Mouse (Mus musculus) liver, postnatal 0 days (tissue): Measurements from ENCODE around the gene Gm853. TPM values are rescaled to one million over a fixed set of nuclear protein-coding genes. Genes with fewer than 3 reads are reported as not detected.
A peak's percentile ranks its signal among the peaks of the same experiment; 100 is the strongest.

ENCODE experiments used
- ATAC-seq: fragments of 200-750 bp; cut with Nextera tagmentation; 2 replicates; pipeline ENCODE4 v1.8.0; 2017; ENCODE audit warnings: mild to moderate bottlenecking, moderate library complexity
- DNase-seq: peaks from one replicate; pipeline ENCODE4 v3.0.0-alpha.2; 2016
- H3K27ac ChIP-seq: fragments of 300-500 bp; sonication (generic); 2 replicates; pipeline ENCODE4 v1.5.1; 2014; ENCODE audit warnings: antibody characterized with exemption, moderate library complexity, mild to moderate bottlenecking, low read depth
- H3K27me3 ChIP-seq: fragments of 300-500 bp; sonication (generic); 2 replicates; pipeline ENCODE4 v1.6.1; 2014; ENCODE audit warnings: low read length, control low read depth, mixed read lengths; ENCODE audit not compliant: insufficient read depth
- H3K36me3 ChIP-seq: fragments of 300-500 bp; sonication (generic); replicated peaks from 2 replicates; pipeline ENCODE4 v1.6.1; 2014; ENCODE audit warnings: mild to moderate bottlenecking, control low read depth, low read length, moderate library complexity, mixed read lengths; ENCODE audit not compliant: insufficient read depth
- H3K4me1 ChIP-seq: fragments of 300-500 bp; sonication (generic); 2 replicates; pipeline ENCODE4 v1.6.1; 2014; ENCODE audit warnings: antibody characterized with exemption, mild to moderate bottlenecking, control low read depth; ENCODE audit not compliant: insufficient read depth
- H3K4me2 ChIP-seq: fragments of 300-500 bp; sonication (generic); 2 replicates; pipeline ENCODE4 v1.6.1; 2014; ENCODE audit warnings: low read depth, mild to moderate bottlenecking, low read length, moderate library complexity, mixed read lengths
- H3K4me3 ChIP-seq: fragments of 300-500 bp; sonication (generic); 2 replicates; pipeline ENCODE4 v1.5.1; 2014; ENCODE audit warnings: low read depth, low read length
- H3K9ac ChIP-seq: fragments of 300-500 bp; sonication (generic); replicated peaks from 2 replicates; pipeline ENCODE4 v1.6.1; 2014; ENCODE audit warnings: mild to moderate bottlenecking, moderate library complexity
- H3K9me3 ChIP-seq: fragments of 300-500 bp; sonication (generic); 2 replicates; pipeline ENCODE4 v1.6.1; 2016; ENCODE audit warnings: mild to moderate bottlenecking, control low read depth, low read length, mixed read lengths
- CTCF ChIP-seq: sonication (generic); IDR thresholded peaks from 2 replicates; pipeline ENCODE4 v1.5.1; 2016; ENCODE audit warnings: antibody characterized with exemption, low read depth
- EP300 ChIP-seq: IDR thresholded peaks from 2 replicates; pipeline ENCODE4 v1.6.1; 2016; ENCODE audit warnings: antibody characterized with exemption, low read depth, mild to moderate bottlenecking
- WGBS: fragments of 180-500 bp; shearing (Covaris S2); extraction: QIAGEN DNeasy Blood & Tissue Kit; methylation state at CpG from one replicate; pipeline ENCODE4 v1.1.7; 2014; ENCODE audit not compliant: insufficient replicate concordance; 5-methylcytosine and 5-hydroxymethylcytosine counted together
- polyA plus RNA-seq: library from polyadenylated mRNA; unstranded; fragments of >200 nt; fragmentation: Nextera tagmentation; extraction: Ambion mirVana; gene quantifications from 2 replicates; pipeline ENCODE4 v1.2.1, GENCODE M21; 2015

Gm853 gene
- polyA plus RNA-seq, 1 experiment from 2014 or later: not detected

- Histone ChIP-seq H3K4me2 (no peak overlapping the region), H3K9me3 (no peaks in the 10 kb centered on the region), H3K4me3 (no peak overlapping the region), H3K36me3 (no peaks in the 10 kb centered on the region), H3K27me3 (no peaks in the 10 kb centered on the region), H3K9ac (no peak overlapping the region), H3K4me1 (no peaks in the 10 kb centered on the region), H3K27ac (no peak overlapping the region)
- TF ChIP-seq EP300 (no peak), CTCF (peak; percentile 97)
- peak; percentile 86 for DNase-seq
- ATAC-seq: peak; percentile 73
- under 1% methylated on average over 13 of the region's 13 CpGs for WGBS
Observed at GRCm38 (mm10) chr4:130188806-130189297, 33.3 kb downstream of the Gm853 start.

- Histone ChIP-seq H3K9me3 (no peaks in the 10 kb centered on the region), H3K9ac (no peak overlapping the region), H3K4me2 (no peak overlapping the region), H3K4me1 (no peaks in the 10 kb centered on the region), H3K27ac (no peak overlapping the region), H3K4me3 (no peak overlapping the region), H3K36me3 (no peaks in the 10 kb centered on the region), H3K27me3 (no peaks in the 10 kb centered on the region)
- WGBS: 64% methylated on average over 12 of the region's 12 CpGs
- ATAC-seq (no peak), DNase-seq (no peak)
- TF ChIP-seq CTCF (no peak), EP300 (no peak)
Observed at GRCm38 (mm10) chr4:130186891-130187290, 35.3 kb downstream of the Gm853 start.

GRCm38 (mm10) chr4:130186450-130186849 is 35.8 kb downstream of the Gm853 start:
- no peaks in the 10 kb centered on the region for H3K4me1 ChIP-seq
- H3K9ac ChIP-seq: no peak overlapping the region
- TF ChIP-seq EP300 (no peak), CTCF (no peak)
- H3K36me3 ChIP-seq: no peaks in the 10 kb centered on the region
- no peak overlapping the region for H3K27ac ChIP-seq
- no peaks in the 10 kb centered on the region for H3K9me3 ChIP-seq
- no peaks in the 10 kb centered on the region for H3K27me3 ChIP-seq
- WGBS: 70% methylated on average over 9 of the region's 9 CpGs
- H3K4me3 ChIP-seq: no peak overlapping the region
- no peak for ATAC-seq
- no peak overlapping the region for H3K4me2 ChIP-seq
- no peak for DNase-seq

GRCm38 (mm10) chr4:130183879-130184278 is 38.3 kb downstream of the Gm853 start:
- no peak overlapping the region for H3K9ac ChIP-seq
- H3K27me3 ChIP-seq: no peaks in the 10 kb centered on the region
- no peaks in the 10 kb centered on the region for H3K9me3 ChIP-seq
- no peak overlapping the region for H3K27ac ChIP-seq
- no peak for ATAC-seq
- H3K4me2 ChIP-seq: no peak overlapping the region
- no peak for DNase-seq
- peaks cover 3% of the 10 kb centered on the region; the same call in 1 of the 2 replicates for H3K4me1 ChIP-seq
- no peak for TF ChIP-seq CTCF
- no peak for TF ChIP-seq EP300
- H3K36me3 ChIP-seq: no peaks in the 10 kb centered on the region
- no peak overlapping the region for H3K4me3 ChIP-seq
- 76% methylated on average over 5 of the region's 5 CpGs for WGBS

GRCm38 (mm10) chr4:130183023-130183422 is 39.2 kb downstream of the Gm853 start:
- peaks cover 3% of the 10 kb centered on the region; the same call in 1 of the 2 replicates for H3K4me1 ChIP-seq
- DNase-seq: no peak
- no peak overlapping the region for H3K4me3 ChIP-seq
- H3K9me3 ChIP-seq: no peaks in the 10 kb centered on the region
- no peak overlapping the region for H3K4me2 ChIP-seq
- no peak overlapping the region for H3K27ac ChIP-seq
- WGBS: 80% methylated on average over 13 of the region's 13 CpGs
- H3K27me3 ChIP-seq: no peaks in the 10 kb centered on the region
- TF ChIP-seq CTCF: no peak
- TF ChIP-seq EP300: no peak
- no peak overlapping the region for H3K9ac ChIP-seq
- ATAC-seq: no peak
- H3K36me3 ChIP-seq: no peaks in the 10 kb centered on the region

GRCm38 (mm10) chr4:130181886-130182285 is 40.3 kb downstream of the Gm853 start:
- no peaks in the 10 kb centered on the region for H3K36me3 ChIP-seq
- no peaks in the 10 kb centered on the region for H3K9me3 ChIP-seq
- H3K4me3 ChIP-seq: no peak overlapping the region
- DNase-seq: no peak
- no peak overlapping the region for H3K27ac ChIP-seq
- no peak overlapping the region for H3K4me2 ChIP-seq
- ATAC-seq: peak; percentile 41
- WGBS: 47% methylated on average over 4 of the region's 4 CpGs
- TF ChIP-seq EP300: no peak; the same call in 1 of the 2 replicates
- no peak for TF ChIP-seq CTCF
- no peaks in the 10 kb centered on the region for H3K27me3 ChIP-seq
- H3K9ac ChIP-seq: no peak overlapping the region
- peaks cover 3% of the 10 kb centered on the region; the same call in 1 of the 2 replicates for H3K4me1 ChIP-seq
